Mouse (Mus musculus): ENCODE data around the gene Sis.

Sis gene

DNA sequence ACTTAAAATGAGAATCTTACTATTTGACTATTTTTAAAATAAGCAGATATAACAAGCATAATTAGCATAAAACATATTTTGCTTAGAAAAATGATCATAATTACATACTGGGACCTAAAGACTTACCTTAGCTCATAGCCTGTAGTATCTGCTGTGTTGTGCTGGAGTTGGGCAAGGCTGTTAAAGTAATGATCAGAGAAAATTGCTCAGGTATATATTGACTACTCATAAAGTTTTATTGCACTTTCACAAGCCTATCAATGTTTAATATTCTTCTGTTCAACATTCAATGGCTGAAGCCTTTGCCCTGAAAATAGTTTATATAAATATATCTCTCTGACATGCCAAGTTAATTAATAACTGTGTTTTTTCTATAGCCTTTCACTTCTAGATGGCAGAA is at the start of gene Sis:
Sis (minus strand) TSS at position 189 of the 400 bp plus-strand sequence.
- DNase-seq = no peak

DNA sequence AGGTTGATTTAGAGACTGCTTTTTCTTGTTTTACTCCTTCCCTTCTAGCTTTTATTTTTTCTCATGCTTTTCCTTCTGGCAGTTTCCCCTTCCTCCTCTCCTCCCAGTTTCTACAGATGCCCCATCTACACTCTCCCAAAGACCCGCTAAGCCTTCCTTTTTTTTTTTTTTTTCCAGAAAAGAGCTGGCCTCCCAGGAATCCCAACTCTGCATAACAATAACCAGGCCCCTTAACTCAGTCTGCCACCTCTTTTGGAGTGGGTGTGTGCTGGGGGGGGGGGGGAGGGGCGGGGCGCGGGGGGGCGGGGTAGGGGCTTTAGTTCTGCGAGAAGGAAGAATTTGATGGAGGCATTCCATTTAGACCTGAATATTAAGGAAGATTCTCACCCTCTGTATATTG is 38.4 kb upstream of the Sis start:
- DNase-seq = no peak

DNA sequence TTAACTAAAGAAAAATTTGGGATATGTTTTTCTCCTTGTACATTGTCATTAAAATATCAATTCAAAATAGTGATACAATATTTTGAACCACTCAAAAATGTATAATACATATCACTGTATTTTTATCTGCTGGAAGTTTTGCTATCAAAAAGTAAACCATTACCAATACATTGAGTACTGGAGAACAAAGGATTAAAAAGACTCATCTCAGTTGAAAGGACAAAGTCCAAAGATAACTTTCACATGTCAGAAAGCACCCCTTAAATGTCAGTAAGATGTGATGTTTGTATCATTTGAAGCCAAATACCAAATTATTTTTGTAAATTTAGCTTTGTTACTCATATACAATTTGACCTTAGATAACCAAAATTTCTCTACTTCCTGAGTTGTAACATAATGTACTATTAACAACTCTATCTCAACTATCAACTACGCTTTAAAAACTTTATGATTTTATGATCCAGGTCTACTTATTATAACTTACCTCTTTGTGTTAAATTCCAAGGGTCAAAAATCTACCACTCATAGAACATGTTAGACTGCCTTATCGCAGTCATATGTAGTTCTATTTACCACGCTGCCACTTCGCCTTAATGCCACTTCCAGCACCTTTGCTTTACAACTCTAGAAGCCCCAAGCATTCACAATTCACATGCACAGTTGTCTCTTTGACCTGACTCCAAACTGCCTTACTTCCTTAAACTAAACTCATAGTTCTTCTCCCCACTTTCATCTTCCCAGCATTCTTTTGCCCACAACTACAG is 35.5 kb upstream of the Sis start:
- DNase-seq = no peak

DNA sequence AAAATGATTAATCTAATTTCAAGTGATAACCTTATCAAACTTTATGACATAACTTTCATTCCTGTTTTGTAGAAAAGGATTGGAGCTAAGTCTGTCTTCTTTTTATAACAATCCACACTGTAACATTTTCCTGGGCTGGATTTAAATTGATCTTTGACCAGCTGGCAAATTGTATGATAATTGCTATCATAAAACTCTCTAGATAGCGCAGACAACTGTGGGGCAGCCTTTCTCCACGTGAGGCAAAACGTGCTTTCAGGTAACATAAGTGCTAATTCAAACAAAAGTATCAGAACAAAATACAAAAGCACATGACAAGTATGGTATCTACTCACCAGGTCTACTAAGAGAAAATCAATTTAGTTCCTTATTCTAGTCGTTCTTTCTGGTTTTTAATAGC is 29.9 kb upstream of the Sis start:
- no peak for DNase-seq

DNA sequence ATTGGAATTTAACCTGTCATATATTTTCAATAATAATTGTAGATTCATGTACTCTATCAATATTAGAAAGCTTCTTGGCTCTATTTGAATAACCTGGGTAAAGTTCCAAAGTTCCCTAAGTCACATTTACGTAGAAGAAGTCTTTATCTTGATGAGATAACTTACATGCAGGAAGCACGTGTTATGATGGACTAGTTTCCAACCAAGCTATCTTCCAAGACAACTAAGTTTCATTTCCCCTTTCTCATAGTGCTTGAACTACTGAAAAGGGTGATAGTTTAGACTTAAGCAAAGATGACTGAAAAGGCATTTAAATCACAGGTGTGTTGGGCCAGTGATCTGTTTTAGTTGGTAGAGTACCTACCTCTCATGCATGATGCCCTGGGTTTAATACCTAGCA is 23.3 kb upstream of the Sis start:
- DNase-seq = no peak

DNA sequence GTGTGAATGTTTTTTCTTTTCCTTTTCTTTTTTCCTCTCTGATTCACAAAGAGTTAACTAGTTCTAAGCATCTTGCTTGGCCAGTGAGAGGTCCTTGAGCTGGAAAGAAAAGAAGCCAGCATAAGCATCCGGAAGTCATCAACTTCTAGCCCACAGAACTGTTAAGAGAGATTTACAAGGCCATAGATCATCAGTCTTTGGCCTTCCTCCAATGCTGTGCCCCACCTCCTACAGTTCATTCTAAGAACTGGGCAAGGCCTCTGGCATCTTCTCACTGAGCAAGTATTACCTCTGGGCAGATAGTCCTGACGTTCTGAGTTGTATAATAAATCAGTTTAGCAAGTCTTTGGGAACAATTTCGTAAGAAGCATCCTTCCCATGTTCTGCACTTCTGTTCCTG is 8.9 kb upstream of the Sis start:
- DNase-seq = no peak

DNA sequence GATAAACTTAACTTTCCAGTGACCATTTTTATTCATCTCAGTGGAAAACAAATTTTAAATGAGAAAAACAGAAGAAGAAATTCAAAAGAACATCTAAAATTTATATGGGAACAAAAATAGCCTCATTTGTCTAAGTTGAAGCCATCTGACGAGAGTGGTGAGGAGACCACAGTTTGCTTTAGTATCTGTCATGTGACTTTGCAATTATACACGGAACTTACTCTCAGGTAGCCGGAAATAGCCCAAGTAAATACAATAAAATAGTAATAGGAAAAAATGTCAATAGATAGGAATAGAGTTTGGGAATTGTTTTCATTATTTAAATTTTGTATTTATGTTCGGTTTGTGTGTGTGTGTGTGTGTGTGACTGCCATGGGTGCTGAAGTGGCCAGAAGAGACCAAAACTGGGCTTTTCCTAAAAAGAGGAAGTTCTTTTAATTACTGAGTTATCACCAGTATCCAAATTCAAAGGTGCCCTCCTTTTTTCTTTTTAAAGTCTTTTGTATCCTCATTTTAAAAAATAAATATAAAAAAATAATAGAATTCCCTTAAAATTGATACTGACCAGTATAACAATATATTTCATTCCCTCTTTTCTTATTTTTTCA is 48.6 kb downstream of the Sis start:
- DNase-seq = no peak

DNA sequence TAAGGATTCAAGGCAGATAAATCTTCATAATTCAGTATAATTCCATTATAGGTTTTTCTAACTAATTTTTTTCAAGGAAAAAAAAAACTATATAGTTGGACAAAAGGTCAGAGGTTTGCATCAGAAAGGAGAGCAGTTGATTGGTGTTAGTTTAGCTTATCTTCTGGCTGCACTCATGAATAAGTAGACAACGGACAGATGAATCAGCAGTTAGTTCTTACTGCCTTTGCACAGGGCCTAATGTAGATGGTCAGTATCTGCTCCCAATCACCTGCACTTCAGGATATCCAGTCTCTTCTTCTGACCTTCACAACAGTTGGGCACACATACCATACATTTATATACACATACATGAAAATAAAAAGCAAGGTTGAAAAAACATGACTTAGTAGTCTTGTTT is 85.2 kb downstream of the Sis start:
- no peak for DNase-seq

DNA sequence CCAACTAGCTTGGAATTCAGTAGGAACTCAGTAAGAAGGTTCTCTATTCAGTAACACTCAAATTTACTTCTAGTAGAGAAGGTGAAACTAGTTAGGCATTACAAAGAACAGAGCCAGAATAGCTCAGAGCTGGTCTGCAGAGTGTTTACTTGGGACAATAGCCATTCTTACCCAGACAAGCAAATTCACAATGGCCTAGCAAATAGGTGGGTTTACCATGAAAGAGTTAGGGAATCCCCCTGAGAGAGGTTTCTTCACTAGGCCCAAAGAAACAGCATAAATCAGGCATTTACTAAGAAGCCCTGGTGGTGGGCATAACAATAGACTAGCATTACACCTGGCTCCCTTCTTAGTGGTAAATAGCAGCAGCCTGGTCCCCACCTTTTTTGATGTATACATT is 99.5 kb downstream of the Sis start:
- no peak for DNase-seq

DNA sequence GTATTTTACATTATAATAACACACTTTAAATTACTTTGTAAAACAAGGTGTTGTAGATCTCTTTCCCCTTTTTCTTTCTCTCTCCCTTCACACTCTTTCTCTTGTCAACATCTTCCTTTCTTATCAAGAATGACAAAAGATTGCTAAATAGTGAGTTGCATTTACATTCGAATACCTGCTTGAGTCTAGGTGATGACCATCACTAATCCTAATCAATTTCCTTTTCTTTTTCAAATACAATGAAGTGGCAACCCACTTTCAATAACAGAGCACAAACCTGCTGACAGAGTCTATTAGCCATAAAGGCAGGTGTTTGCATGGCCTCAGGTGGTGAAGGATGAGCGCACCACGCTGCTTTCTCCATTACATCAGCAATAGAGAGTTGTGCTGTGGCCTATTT is 108.9 kb downstream of the Sis start:
- DNase-seq = no peak

DNA sequence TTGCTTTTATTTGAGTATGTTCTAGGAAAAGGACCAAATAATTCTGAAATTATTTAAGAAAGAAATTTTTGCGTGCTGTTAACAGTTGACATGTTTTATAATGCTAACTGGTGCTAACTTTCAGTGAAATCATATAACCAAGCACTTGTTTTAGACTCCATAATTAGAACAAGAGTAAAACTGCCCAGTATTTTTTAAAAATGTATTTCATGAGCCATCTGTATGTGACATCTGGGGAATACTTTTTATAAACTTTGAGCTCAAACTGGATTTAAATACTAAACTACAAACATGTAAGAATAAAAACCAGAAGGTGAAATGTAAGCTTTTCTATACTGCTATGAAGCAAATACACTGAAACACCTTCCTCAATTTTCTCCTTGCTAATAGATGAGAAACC is 112.3 kb downstream of the Sis start:
- DNase-seq = no peak

DNA sequence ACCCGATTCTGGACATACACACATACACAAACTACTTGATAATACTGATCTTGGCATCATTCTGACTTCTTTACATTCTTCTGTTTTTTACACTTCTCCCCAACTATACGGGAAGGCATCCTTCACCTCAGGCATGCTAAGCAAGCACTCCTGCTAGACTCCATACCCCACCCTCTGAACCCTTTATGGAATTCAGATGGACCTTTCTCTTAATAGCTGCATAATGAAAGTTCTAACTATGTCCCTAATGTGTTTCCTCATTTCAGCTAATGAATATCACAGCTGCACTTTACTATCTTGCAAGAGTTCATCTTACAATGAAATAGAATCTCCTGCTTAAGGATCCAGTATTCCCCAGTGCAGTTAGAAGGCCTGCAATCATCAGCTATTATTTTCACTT is 127.0 kb downstream of the Sis start:
- no peak for DNase-seq
